Mouse (Mus musculus) embryonic fibroblast, embryonic 13.5 days (primary cell): ENCODE measurements around the gene Mtnr1a.

Experiments used
- CTCF ChIP-seq: IDR thresholded peaks from 2 replicates; pipeline ENCODE4 v1.5.1; 2011; ENCODE audit warnings: mild to moderate bottlenecking, control low read depth, low read length, moderate library complexity, borderline replicate concordance; ENCODE audit not compliant: insufficient read depth
- POLR2A ChIP-seq: IDR thresholded peaks from 2 replicates; pipeline ENCODE4 v1.6.1; 2011; ENCODE audit warnings: low read depth, mild to moderate bottlenecking, control low read depth, low read length, moderate library complexity

- TF ChIP-seq POLR2A (no peak), CTCF (no peak)
These were observed 24.8 kb upstream of the Mtnr1a start for GRCm38 (mm10) chr8:45044160-45044559.
